Mouse (Mus musculus): ENCODE measurements around the gene Fbxo2. TPM values are rescaled to one million over a fixed set of nuclear protein-coding genes. Genes with fewer than 3 reads are reported as not detected.
"Not testable (repeated sequence)": the region's sequence is repeated elsewhere in the genome, so short reads cannot be mapped to it uniquely, and the experiment has no call there.

Gene Fbxo2
- 7.4 and 10.4 TPM in 2 replicates for polyA plus RNA-seq (2014; fragmentation: Nextera tagmentation; extraction: Ambion mirVana)

- peak within 1 kb of the TSS; percentile 91 for H3K9ac ChIP-seq (replicated peaks; ENCODE audit: low read depth, low read length)
- H3K9me3 ChIP-seq (ENCODE audit: control insufficient read depth, low read length): no peaks in the 10 kb centered on the region
- H3K4me3 ChIP-seq (ENCODE audit: low read depth, low read length): peak within 1 kb of the TSS; percentile 71
- H3K4me2 ChIP-seq (ENCODE audit: low read depth, low read length): peak within 1 kb of the TSS; percentile 49
- peak within 1 kb of the TSS; percentile 92 for H3K27ac ChIP-seq (ENCODE audit: low read depth, low read length)
- peaks cover 17% of the 10 kb centered on the region for H3K27me3 ChIP-seq (ENCODE audit: control insufficient read depth, insufficient read depth, low read length)
- H3K4me1 ChIP-seq (ENCODE audit: control insufficient read depth, insufficient read depth, low read length): peaks cover 16% of the 10 kb centered on the region
- H3K36me3 ChIP-seq (ENCODE audit: control insufficient read depth, insufficient read depth, low read length): peaks cover 8% of the 10 kb centered on the region; the same call in 1 of the 2 replicates
- 1% methylated on average over 43 of the region's 43 CpGs for WGBS
- ATAC-seq (ENCODE audit: low read depth): peak; percentile 73
Measured at GRCm38 (mm10) chr4:148160436-148161390, at the start of gene Fbxo2, which contains the start of gene Fbxo44. TSS of gene Fbxo2 (plus strand) at chr4:148160621. TSS of gene Fbxo44 (minus strand) at chr4:148160482.

- H3K4me1 ChIP-seq (ENCODE audit: control insufficient read depth, insufficient read depth, low read length): peaks cover 6% of the 10 kb centered on the region
- H3K4me2 ChIP-seq (ENCODE audit: low read depth, low read length): no peak overlapping the region
- whole genome bisulfite sequencing: 84% methylated on average over 12 of the region's 12 CpGs
- ATAC-seq (ENCODE audit: low read depth): no peak
- H3K27ac ChIP-seq (ENCODE audit: low read depth, low read length): no peak overlapping the region
- no peaks in the 10 kb centered on the region for H3K9me3 ChIP-seq (ENCODE audit: control insufficient read depth, low read length)
- H3K36me3 ChIP-seq (ENCODE audit: control insufficient read depth, insufficient read depth, low read length): peaks cover 7% of the 10 kb centered on the region; the same call in 1 of the 2 replicates
- H3K4me3 ChIP-seq (ENCODE audit: low read depth, low read length): no peak overlapping the region
- H3K9ac ChIP-seq (replicated peaks; ENCODE audit: low read depth, low read length): no peak overlapping the region
- H3K27me3 ChIP-seq (ENCODE audit: control insufficient read depth, insufficient read depth, low read length): no peaks in the 10 kb centered on the region
Measured at GRCm38 (mm10) chr4:148112519-148112918, 47.9 kb upstream of the Fbxo2 start.

GRCm38 (mm10) chr4:148114758-148115391, 45.5 kb upstream of the Fbxo2 start:
- ATAC-seq (ENCODE audit: low read depth): peak; percentile 80
- Histone ChIP-seq H3K27ac (ENCODE audit: low read depth, low read length) (peak overlapping the region; percentile 70), H3K4me2 (ENCODE audit: low read depth, low read length) (no peak overlapping the region), H3K9ac (replicated peaks; ENCODE audit: low read depth, low read length) (0 out of 2 replicates have a peak overlapping the region, but pooled peaks have one; percentile 17), H3K27me3 (ENCODE audit: control insufficient read depth, insufficient read depth, low read length) (no peaks in the 10 kb centered on the region), H3K4me3 (ENCODE audit: low read depth, low read length) (no peak overlapping the region), H3K9me3 (ENCODE audit: control insufficient read depth, low read length) (no peaks in the 10 kb centered on the region), H3K36me3 (ENCODE audit: control insufficient read depth, insufficient read depth, low read length) (no peaks in the 10 kb centered on the region), H3K4me1 (ENCODE audit: control insufficient read depth, insufficient read depth, low read length) (peaks cover 4% of the 10 kb centered on the region; the same call in 1 of the 2 replicates)
- 6% methylated on average over 15 of the region's 15 CpGs for WGBS

GRCm38 (mm10) chr4:148115467-148115866, 45.0 kb upstream of the Fbxo2 start:
- peak; percentile 38; the same call in 1 of the 2 replicates for ATAC-seq (ENCODE audit: low read depth)
- Histone ChIP-seq H3K36me3 (ENCODE audit: control insufficient read depth, insufficient read depth, low read length) (no peaks in the 10 kb centered on the region), H3K9me3 (ENCODE audit: control insufficient read depth, low read length) (no peaks in the 10 kb centered on the region), H3K27me3 (ENCODE audit: control insufficient read depth, insufficient read depth, low read length) (no peaks in the 10 kb centered on the region), H3K4me3 (ENCODE audit: low read depth, low read length) (no peak overlapping the region), H3K4me1 (ENCODE audit: control insufficient read depth, insufficient read depth, low read length) (peaks cover 4% of the 10 kb centered on the region; the same call in 1 of the 2 replicates), H3K4me2 (ENCODE audit: low read depth, low read length) (no peak overlapping the region), H3K9ac (replicated peaks; ENCODE audit: low read depth, low read length) (no peak overlapping the region), H3K27ac (ENCODE audit: low read depth, low read length) (no peak overlapping the region)
- WGBS: 8% methylated on average over 15 of the region's 15 CpGs

GRCm38 (mm10) chr4:148116657-148117056, 43.8 kb upstream of the Fbxo2 start:
- ATAC-seq (ENCODE audit: low read depth): no peak
- H3K4me2 ChIP-seq (ENCODE audit: low read depth, low read length): no peak overlapping the region
- 81% methylated on average over 4 of the region's 4 CpGs for WGBS

GRCm38 (mm10) chr4:148117392-148117791, 43.0 kb upstream of the Fbxo2 start:
- 80% methylated on average over 4 of the region's 4 CpGs for WGBS

More at GRCm38 (mm10) chr4:148116657-148117056, 43.8 kb upstream of the Fbxo2 start:
- Histone ChIP-seq H3K36me3 (ENCODE audit: control insufficient read depth, insufficient read depth, low read length) (no peaks in the 10 kb centered on the region), H3K4me1 (ENCODE audit: control insufficient read depth, insufficient read depth, low read length) (peaks cover 7% of the 10 kb centered on the region; the same call in 1 of the 2 replicates), H3K9ac (replicated peaks; ENCODE audit: low read depth, low read length) (no peak overlapping the region), H3K27ac (ENCODE audit: low read depth, low read length) (no peak overlapping the region), H3K9me3 (ENCODE audit: control insufficient read depth, low read length) (no peaks in the 10 kb centered on the region), H3K4me3 (ENCODE audit: low read depth, low read length) (no peak overlapping the region), H3K27me3 (ENCODE audit: control insufficient read depth, insufficient read depth, low read length) (no peaks in the 10 kb centered on the region)

GRCm38 (mm10) chr4:148119578-148119977, 40.8 kb upstream of the Fbxo2 start:
- H3K4me1 ChIP-seq (ENCODE audit: control insufficient read depth, insufficient read depth, low read length): peaks cover 13% of the 10 kb centered on the region
- not testable (repeated sequence) for ATAC-seq (ENCODE audit: low read depth)
- WGBS: 89% methylated on average over 9 of the region's 9 CpGs

More at GRCm38 (mm10) chr4:148117392-148117791, 43.0 kb upstream of the Fbxo2 start:
- ATAC-seq (ENCODE audit: low read depth): no peak
- Histone ChIP-seq H3K4me1 (ENCODE audit: control insufficient read depth, insufficient read depth, low read length) (peaks cover 9% of the 10 kb centered on the region), H3K36me3 (ENCODE audit: control insufficient read depth, insufficient read depth, low read length) (no peaks in the 10 kb centered on the region), H3K4me2 (ENCODE audit: low read depth, low read length) (no peak overlapping the region), H3K27ac (ENCODE audit: low read depth, low read length) (no peak overlapping the region), H3K9ac (replicated peaks; ENCODE audit: low read depth, low read length) (no peak overlapping the region), H3K9me3 (ENCODE audit: control insufficient read depth, low read length) (no peaks in the 10 kb centered on the region), H3K27me3 (ENCODE audit: control insufficient read depth, insufficient read depth, low read length) (no peaks in the 10 kb centered on the region), H3K4me3 (ENCODE audit: low read depth, low read length) (no peak overlapping the region)

GRCm38 (mm10) chr4:148120555-148120954, 39.9 kb upstream of the Fbxo2 start:
- ATAC-seq (ENCODE audit: low read depth): no peak
- Histone ChIP-seq H3K4me3 (ENCODE audit: low read depth, low read length) (no peak overlapping the region), H3K9ac (replicated peaks; ENCODE audit: low read depth, low read length) (no peak overlapping the region), H3K36me3 (ENCODE audit: control insufficient read depth, insufficient read depth, low read length) (no peaks in the 10 kb centered on the region), H3K27ac (ENCODE audit: low read depth, low read length) (no peak overlapping the region), H3K9me3 (ENCODE audit: control insufficient read depth, low read length) (no peaks in the 10 kb centered on the region), H3K4me2 (ENCODE audit: low read depth, low read length) (no peak overlapping the region), H3K27me3 (ENCODE audit: control insufficient read depth, insufficient read depth, low read length) (no peaks in the 10 kb centered on the region), H3K4me1 (ENCODE audit: control insufficient read depth, insufficient read depth, low read length) (peaks cover 10% of the 10 kb centered on the region)
- 69% methylated on average over 9 of the region's 9 CpGs for WGBS

More at GRCm38 (mm10) chr4:148119578-148119977, 40.8 kb upstream of the Fbxo2 start:
- H3K9ac ChIP-seq (replicated peaks; ENCODE audit: low read depth, low read length); H3K27me3 ChIP-seq (ENCODE audit: control insufficient read depth, insufficient read depth, low read length); H3K4me2 ChIP-seq (ENCODE audit: low read depth, low read length); H3K36me3 ChIP-seq (ENCODE audit: control insufficient read depth, insufficient read depth, low read length); H3K9me3 ChIP-seq (ENCODE audit: control insufficient read depth, low read length); H3K27ac ChIP-seq (ENCODE audit: low read depth, low read length); H3K4me3 ChIP-seq (ENCODE audit: low read depth, low read length): not testable (repeated sequence)
